Mouse (Mus musculus) activated CD4-positive, CD25-positive, alpha-beta regulatory T cell, adult 4 months (primary cell): ENCODE measurements around the gene Suclg1. TPM values are rescaled to one million over a fixed set of nuclear protein-coding genes. Genes with fewer than 3 reads are reported as not detected.

Source experiments
- polyA plus RNA-seq, 2 experiments: library from polyadenylated mRNA; unstranded; fragments of 100-300 nt; shearing (Covaris generic); gene quantifications; one replicate each; pipeline ENCODE4 v1.2.1; 2017

The Suclg1 gene
- polyA plus RNA-seq, 2 experiments from 2014 or later = 126 to 143 TPM

Other genes with a start within 250 kb of the Suclg1 start
- gene Dnah6, start 26.7 kb upstream of the Suclg1 start, polyA plus RNA-seq = under 1 TPM in 1 of 2 experiments, not detected in 1; 0.13 TPM
- gene 4931417E11Rik, start 221.3 kb downstream of the Suclg1 start, polyA plus RNA-seq = not detected